In the genomic region with DNA sequence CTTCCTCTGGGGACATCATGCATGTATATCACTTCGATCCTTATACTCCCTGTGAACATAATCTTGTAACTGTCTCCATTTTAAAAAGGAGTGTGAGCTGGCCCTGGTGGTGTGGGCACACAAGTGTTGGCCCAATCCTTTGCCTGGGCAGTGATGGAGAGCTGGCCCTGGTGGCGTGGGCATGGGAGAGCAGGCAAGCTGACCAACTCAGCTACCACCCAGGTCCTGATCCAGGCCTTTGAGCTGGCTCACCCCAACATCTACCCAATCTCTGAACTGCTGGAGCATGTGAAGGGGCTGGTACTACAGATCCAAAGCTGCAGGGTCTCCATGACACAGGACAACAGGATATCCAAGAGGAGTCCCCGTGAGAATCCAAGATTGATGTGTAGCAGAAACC, we compare ENCODE assay signal across 25 mouse cellular contexts. TPM values are rescaled to one million over a fixed set of nuclear protein-coding genes. Genes with fewer than 3 reads are reported as not detected.
DNase-seq lines count a peak whose midpoint lies in the region; ATAC-seq and TF ChIP-seq lines count a peak whose summit lies in the region.
"Had no signal": no experiment of that assay in that cellular context is flagged by ENCODE, and none has a peak within 500 bp of the region (broad histone marks: within the 10 kb centered on the region; RNA-seq: fewer than 3 reads in every experiment).

No protein-coding gene starts in this region.

- H3K9me3 ChIP-seq in heart, embryonic 14.5 days (ENCODE audit: control insufficient read depth, low read length) = no peaks in the 10 kb centered on the region
- no peaks in the 10 kb centered on the region for H3K9me3 ChIP-seq in neural tube, embryonic 13.5 days
- no peaks in the 10 kb centered on the region for H3K9me3 ChIP-seq in neural tube, embryonic 15.5 days (replicated peaks)
- no peaks in the 10 kb centered on the region for H3K9me3 ChIP-seq in midbrain, embryonic 11.5 days (ENCODE audit: control insufficient read depth, low read length)
- H3K9me3 ChIP-seq: forebrain, embryonic 10.5 days; hindbrain, embryonic 15.5 days; kidney, embryonic 15.5 days; limb, embryonic 13.5 days; midbrain, embryonic 10.5 days; neural tube, embryonic 12.5 days had no signal

- TF ChIP-seq CTCF in gastrocnemius, adult 2 months (IDR thresholded peaks at IDR 0.05) = no peak

- DNase-seq in gastrocnemius, adult 2 months = no peak
- DNase-seq in gastrocnemius, adult 18-20 months (ENCODE audit: low spot score) = no peak
- no peak for DNase-seq in heart, postnatal 4 days
- DNase-seq in midbrain, embryonic 11.5 days (ENCODE audit: low spot score, missing footprints) = no peak
- DNase-seq in testis, postnatal 10 days (ENCODE audit: low spot score) = no peak
- DNase-seq: B cell, adult 2 months; gastrocnemius, postnatal 14 days; kidney, postnatal 4 days; thymus, postnatal 25 days had no signal

- H3K4me3 ChIP-seq in gastrocnemius, adult 2 months = 0 out of 2 replicates have a peak overlapping the region, but pooled peaks have one; percentile 52
- H3K4me3 ChIP-seq in heart, embryonic 14.5 days (ENCODE audit: control insufficient read depth in 1 of 2, insufficient read depth in 1 of 2, low read depth in 1 of 2, low read length in 2 of 2) = no peak overlapping the region
- H3K4me3 ChIP-seq in neural tube, embryonic 13.5 days = no peak overlapping the region
- no peak overlapping the region for H3K4me3 ChIP-seq in neural tube, embryonic 15.5 days (replicated peaks)
- no peak overlapping the region for H3K4me3 ChIP-seq in midbrain, embryonic 11.5 days (ENCODE audit: low read depth, low read length)
- H3K4me3 ChIP-seq: forebrain, embryonic 10.5 days; hindbrain, embryonic 15.5 days; kidney, embryonic 15.5 days; limb, embryonic 13.5 days; midbrain, embryonic 10.5 days; neural tube, embryonic 12.5 days had no signal

- WGBS in heart, embryonic 14.5 days = 83% methylated on average over 3 of the region's 3 CpGs
- WGBS in neural tube, embryonic 13.5 days = 86% methylated on average over 3 of the region's 3 CpGs
- 82% methylated on average over 3 of the region's 3 CpGs for WGBS in neural tube, embryonic 15.5 days
- 92% methylated on average over 3 of the region's 3 CpGs for WGBS in midbrain, embryonic 11.5 days

- intact Hi-C loops in gastrocnemius, adult 2 months (cut with DNase I) = no loop called here

- H3K27me3 ChIP-seq in heart, embryonic 14.5 days (ENCODE audit: control insufficient read depth, insufficient read depth, low read length) = no peaks in the 10 kb centered on the region
- no peaks in the 10 kb centered on the region for H3K27me3 ChIP-seq in neural tube, embryonic 13.5 days
- H3K27me3 ChIP-seq in neural tube, embryonic 15.5 days (replicated peaks) = no peaks in the 10 kb centered on the region
- no peaks in the 10 kb centered on the region for H3K27me3 ChIP-seq in midbrain, embryonic 11.5 days (ENCODE audit: control insufficient read depth, insufficient read depth, low read length)
- H3K27me3 ChIP-seq: hindbrain, embryonic 15.5 days; kidney, embryonic 15.5 days; limb, embryonic 13.5 days; neural tube, embryonic 12.5 days had no signal

- no peak for ATAC-seq in heart, embryonic 14.5 days (ENCODE audit: insufficient number of reproducible peaks, insufficient read depth, low FRiP score, low read depth)
- no peak for ATAC-seq in neural tube, embryonic 13.5 days (ENCODE audit: low read depth)
- ATAC-seq in neural tube, embryonic 15.5 days (ENCODE audit: low FRiP score) = no peak
- no peak for ATAC-seq in midbrain, embryonic 11.5 days (ENCODE audit: low FRiP score)
- ATAC-seq: intestine, postnatal 0 days had no signal

- peak overlapping the region; percentile 84 for H3K27ac ChIP-seq in gastrocnemius, adult 2 months
- peak overlapping the region; percentile 98 for H3K27ac ChIP-seq in heart, embryonic 14.5 days (replicated peaks in 1 of 2; ENCODE audit: control insufficient read depth in 1 of 2, insufficient read depth in 1 of 2, low read depth in 2 of 2, low read length in 2 of 2)
- H3K27ac ChIP-seq in neural tube, embryonic 13.5 days (replicated peaks) = peak overlapping the region; percentile 76
- H3K27ac ChIP-seq in neural tube, embryonic 15.5 days (replicated peaks) = no peak overlapping the region
- H3K27ac ChIP-seq in midbrain, embryonic 11.5 days (ENCODE audit: low read depth, low read length) = no peak overlapping the region
- H3K27ac ChIP-seq: hindbrain, embryonic 15.5 days; kidney, embryonic 15.5 days; limb, embryonic 13.5 days; liver, embryonic 14.5 days; macrophage; midbrain, embryonic 10.5 days; neural tube, embryonic 12.5 days had no signal

- H3K9ac ChIP-seq in heart, embryonic 14.5 days (ENCODE audit: low read length) = no peak overlapping the region
- no peak overlapping the region for H3K9ac ChIP-seq in neural tube, embryonic 13.5 days
- no peak overlapping the region for H3K9ac ChIP-seq in neural tube, embryonic 15.5 days (replicated peaks)
- H3K9ac ChIP-seq in midbrain, embryonic 11.5 days (ENCODE audit: low read length) = no peak overlapping the region
- H3K9ac ChIP-seq: hindbrain, embryonic 15.5 days; kidney, embryonic 15.5 days; limb, embryonic 13.5 days; liver, embryonic 14.5 days; neural tube, embryonic 12.5 days had no signal

- peaks cover 30 to 44% of the 10 kb centered on the region in 2 experiments for H3K4me1 ChIP-seq in heart, embryonic 14.5 days (ENCODE audit: control insufficient read depth in 2 of 2, insufficient read depth in 2 of 2, low read length in 2 of 2)
- peaks cover 23% of the 10 kb centered on the region for H3K4me1 ChIP-seq in neural tube, embryonic 13.5 days (replicated peaks)
- peaks cover 13% of the 10 kb centered on the region for H3K4me1 ChIP-seq in neural tube, embryonic 15.5 days
- no peaks in the 10 kb centered on the region for H3K4me1 ChIP-seq in midbrain, embryonic 11.5 days (ENCODE audit: control insufficient read depth, insufficient read depth, low read length)
- H3K4me1 ChIP-seq: forebrain, embryonic 10.5 days had no signal

- no peak overlapping the region for H3K4me2 ChIP-seq in heart, embryonic 14.5 days (ENCODE audit: low read length)
- H3K4me2 ChIP-seq in neural tube, embryonic 13.5 days = no peak overlapping the region
- H3K4me2 ChIP-seq in neural tube, embryonic 15.5 days = no peak overlapping the region
- no peak overlapping the region for H3K4me2 ChIP-seq in midbrain, embryonic 11.5 days
- H3K4me2 ChIP-seq: hindbrain, embryonic 15.5 days; kidney, embryonic 15.5 days; limb, embryonic 13.5 days; neural tube, embryonic 12.5 days had no signal

- no peaks in the 10 kb centered on the region for H3K36me3 ChIP-seq in heart, embryonic 14.5 days (ENCODE audit: control insufficient read depth, insufficient read depth, low read length)
- H3K36me3 ChIP-seq in neural tube, embryonic 13.5 days = peaks cover 45% of the 10 kb centered on the region
- H3K36me3 ChIP-seq in neural tube, embryonic 15.5 days = peaks cover 34% of the 10 kb centered on the region
- no peaks in the 10 kb centered on the region for H3K36me3 ChIP-seq in midbrain, embryonic 11.5 days (ENCODE audit: control insufficient read depth, insufficient read depth, low read length)
- H3K36me3 ChIP-seq: forebrain, embryonic 10.5 days; limb, embryonic 13.5 days had no signal

RNA-seq across cellular contexts. Expression of gene 1700019N19Rik, which starts 29.0 kb away (rescaled TPM):
- not detected for total RNA-seq in gastrocnemius, adult 2 months (2021)
- total RNA-seq in gastrocnemius, adult 18-20 months (2021) = not detected
- polyA plus RNA-seq in heart, embryonic 14.5 days (2014; fragmentation: Nextera tagmentation; extraction: Ambion mirVana) = not detected in 2 replicates
- under 1 TPM in 1 of 2 experiments, not detected in 1; 0.29 TPM for total RNA-seq in heart, postnatal 4 days (2021)
- polyA plus RNA-seq in neural tube, embryonic 13.5 days (2015; fragmentation: Nextera tagmentation; extraction: Ambion mirVana) = not detected in 2 replicates
- not detected in 2 replicates for polyA plus RNA-seq in neural tube, embryonic 15.5 days (2015; fragmentation: Nextera tagmentation; extraction: Ambion mirVana)
- not detected in 2 replicates for polyA plus RNA-seq in midbrain, embryonic 11.5 days (2014; fragmentation: Nextera tagmentation; extraction: Ambion mirVana)
- total RNA-seq: adrenal gland, adult 18-20 months; gastrocnemius, postnatal 14 days; left cerebral cortex, postnatal 14 days had no signal
- polyA plus RNA-seq: forebrain, embryonic 10.5 days; hindbrain, embryonic 15.5 days; intestine, postnatal 0 days; kidney, embryonic 15.5 days; limb, embryonic 13.5 days; liver, embryonic 14.5 days; lung, embryonic 16.5 days; macrophage; neural tube, embryonic 12.5 days; small intestine, adult 2 months had no signal

Comparison
In these comparisons a context has a peak if more than half of its experiments do, and no peak if none do; other contexts are left out.
1. H3K27ac ChIP-seq: peak in gastrocnemius, adult 2 months (single experiment), heart, embryonic 14.5 days (2 of 2) and neural tube, embryonic 13.5 days (single experiment); none in neural tube, embryonic 15.5 days (single experiment) and midbrain, embryonic 11.5 days (single experiment).